Mouse (Mus musculus) liver, embryonic 13.5 days (tissue): ENCODE measurements around the gene Cflar. TPM values are rescaled to one million over a fixed set of nuclear protein-coding genes. Genes with fewer than 3 reads are reported as not detected.

Source experiments
- ATAC-seq: fragments of 200-750 bp; cut with Nextera tagmentation; 2 replicates; pipeline ENCODE4 v1.8.0; 2017; ENCODE audit warnings: low read depth, mild to moderate bottlenecking, moderate number of reproducible peaks, moderate library complexity
- DNase-seq: peaks from one replicate; pipeline ENCODE4 v3.0.0; 2022
- H3K27ac ChIP-seq: fragments of 300-500 bp; sonication (generic); 2 replicates; pipeline ENCODE4 v1.5.1; 2015; ENCODE audit warnings: moderate library complexity, mild to moderate bottlenecking, inconsistent platforms
- H3K27me3 ChIP-seq: fragments of 300-500 bp; sonication (generic); 2 replicates; pipeline ENCODE4 v1.6.1; 2015; ENCODE audit warnings: mild to moderate bottlenecking, inconsistent platforms
- H3K36me3 ChIP-seq: fragments of 300-500 bp; sonication (generic); 2 replicates; pipeline ENCODE4 v1.6.1; 2015; ENCODE audit warnings: mild to moderate bottlenecking, inconsistent platforms
- H3K4me1 ChIP-seq: fragments of 300-500 bp; sonication (generic); replicated peaks from 2 replicates; pipeline ENCODE4 v1.6.1; 2015; ENCODE audit warnings: inconsistent platforms
- H3K4me2 ChIP-seq: fragments of 300-500 bp; sonication (generic); 2 replicates; pipeline ENCODE4 v1.6.1; 2015; ENCODE audit warnings: inconsistent platforms, mild to moderate bottlenecking, moderate library complexity
- H3K4me3 ChIP-seq: fragments of 300-500 bp; sonication (generic); replicated peaks from 2 replicates; pipeline ENCODE4 v1.5.1; 2015; ENCODE audit warnings: mild to moderate bottlenecking, inconsistent platforms
- H3K9ac ChIP-seq: fragments of 300-500 bp; sonication (generic); 2 replicates; pipeline ENCODE4 v1.6.1; 2015; ENCODE audit warnings: mild to moderate bottlenecking, inconsistent platforms
- H3K9me3 ChIP-seq: fragments of 300-500 bp; sonication (generic); replicated peaks from 2 replicates; pipeline ENCODE4 v1.6.1; 2016; ENCODE audit warnings: inconsistent platforms
- WGBS: fragments of 180-500 bp; shearing (Covaris S2); methylation state at CpG from one replicate; pipeline ENCODE4 v1.1.7; 2015; ENCODE audit not compliant: insufficient replicate concordance; 5-methylcytosine and 5-hydroxymethylcytosine counted together
- polyA plus RNA-seq: library from polyadenylated mRNA; unstranded; fragments of >200 nt; fragmentation: Nextera tagmentation; extraction: Ambion mirVana; gene quantifications from 2 replicates; pipeline ENCODE4 v1.2.1, GENCODE M21; 2015

The Cflar gene
- polyA plus RNA-seq, 1 experiment from 2014 or later, result 12.7 TPM

DNA sequence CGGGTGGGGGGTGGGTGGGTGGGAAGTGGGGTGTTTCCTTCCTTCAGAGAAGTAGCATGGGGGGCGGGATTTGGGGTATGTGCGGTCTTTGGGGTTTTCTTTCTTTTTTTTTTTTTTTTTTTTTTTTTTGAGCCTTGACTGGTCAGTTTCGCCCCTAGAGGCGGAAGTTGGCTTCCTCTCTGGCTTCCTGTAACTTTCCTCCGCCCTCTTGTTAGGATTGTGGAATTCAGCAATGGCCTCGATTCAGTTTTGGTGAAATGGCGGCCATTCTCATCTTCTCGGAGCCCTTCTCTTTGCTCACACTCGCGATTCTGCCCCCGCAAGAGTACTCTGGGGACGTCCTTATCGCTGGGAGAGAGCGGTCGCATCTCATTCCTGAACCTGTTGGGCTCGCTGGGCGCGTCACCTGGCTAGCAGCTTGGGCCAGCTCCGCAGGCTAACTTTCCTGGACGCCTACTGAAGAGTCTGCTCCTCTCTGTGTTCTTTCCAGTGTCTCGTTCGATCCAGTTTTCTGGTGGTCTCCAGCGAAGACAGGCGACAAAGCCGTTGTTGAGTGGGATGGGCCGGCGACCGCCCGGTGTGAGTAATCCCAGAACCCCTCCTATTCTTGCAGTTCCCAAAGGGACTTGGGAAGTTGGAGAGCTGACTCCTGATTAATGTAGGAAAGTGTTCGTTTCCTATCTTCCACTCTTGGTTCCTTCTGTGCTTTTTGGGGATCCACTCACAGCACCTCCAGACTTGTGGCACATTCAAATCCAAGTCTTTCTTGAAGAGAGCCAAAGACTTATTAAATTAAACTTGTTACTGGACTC is 2.0 kb downstream of the Cflar start:
- Histone ChIP-seq H3K27ac (peak overlapping the region; percentile 96), H3K9me3 (no peaks in the 10 kb centered on the region), H3K27me3 (no peaks in the 10 kb centered on the region), H3K4me2 (peak overlapping the region; percentile 77), H3K36me3 (peaks cover 17% of the 10 kb centered on the region), H3K4me3 (peak overlapping the region; percentile 78), H3K4me1 (peaks cover 45% of the 10 kb centered on the region), H3K9ac (peak overlapping the region; percentile 78)
- WGBS, result 2% methylated on average over 31 of the region's 31 CpGs
- DNase-seq (peak; percentile 43), ATAC-seq (no peak)

DNA sequence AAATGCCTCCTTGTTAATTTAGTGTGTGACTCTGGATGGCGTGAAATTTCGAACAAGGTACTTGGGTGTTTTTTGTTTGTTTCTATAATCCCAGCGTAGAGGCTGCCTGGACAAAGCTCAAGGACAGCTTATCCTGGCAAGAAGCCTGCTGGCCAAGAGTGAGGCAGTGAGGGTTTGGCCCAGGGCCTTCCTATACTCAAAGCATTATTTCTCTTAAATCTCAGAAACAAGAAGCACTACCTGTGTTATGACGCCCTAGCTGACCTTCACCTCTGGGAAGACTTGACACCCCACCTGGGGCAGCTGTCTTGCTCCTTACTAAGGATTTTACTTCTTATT is 2.6 kb downstream of the Cflar start:
- Histone ChIP-seq H3K27me3 (no peaks in the 10 kb centered on the region), H3K4me2 (peak overlapping the region; percentile 77), H3K27ac (peak overlapping the region; percentile 96), H3K36me3 (peaks cover 19% of the 10 kb centered on the region), H3K4me1 (peaks cover 45% of the 10 kb centered on the region), H3K9me3 (no peaks in the 10 kb centered on the region), H3K9ac (peak overlapping the region; percentile 78), H3K4me3 (peak overlapping the region; percentile 78)
- 31% methylated on average over 4 of the region's 4 CpGs for WGBS
- ATAC-seq (no peak), DNase-seq (no peak)

GRCm38 (mm10) chr1:58714361-58714760 is 3.1 kb downstream of the Cflar start:
- Histone ChIP-seq H3K9ac (peak overlapping the region; percentile 78), H3K4me3 (peak overlapping the region; percentile 78), H3K27ac (peak overlapping the region; percentile 96), H3K4me1 (peaks cover 48% of the 10 kb centered on the region), H3K36me3 (peaks cover 23% of the 10 kb centered on the region), H3K9me3 (no peaks in the 10 kb centered on the region), H3K27me3 (no peaks in the 10 kb centered on the region), H3K4me2 (peak overlapping the region; percentile 77)
- ATAC-seq (no peak), DNase-seq (no peak)
- WGBS, result 27% methylated on average over 1 of the region's 1 CpGs

DNA sequence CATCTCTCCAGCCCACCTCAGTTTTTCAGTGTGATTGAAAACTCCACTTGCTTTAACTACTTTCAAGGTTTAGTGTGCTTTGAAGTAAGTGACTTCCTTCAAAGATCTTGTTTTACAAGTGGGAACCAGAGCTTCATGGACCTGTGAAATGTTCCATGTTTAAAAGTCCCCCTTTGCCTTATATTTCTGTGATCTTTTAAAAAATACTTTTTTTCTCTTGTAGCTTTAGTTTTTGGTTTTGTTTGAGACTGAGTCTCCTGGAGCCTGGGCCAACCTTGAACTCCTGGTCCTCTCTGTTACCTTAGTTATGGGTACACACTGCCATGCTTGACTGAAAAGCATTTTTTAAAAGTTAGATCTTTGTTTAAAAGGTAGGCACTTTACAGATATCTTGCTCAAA is 4.2 kb downstream of the Cflar start:
- peaks cover 26% of the 10 kb centered on the region for H3K36me3 ChIP-seq
- H3K4me1 ChIP-seq, result peaks cover 55% of the 10 kb centered on the region
- ATAC-seq, result no peak
- peak overlapping the region; percentile 67 for H3K27ac ChIP-seq
- H3K9ac ChIP-seq, result peak overlapping the region; percentile 26; the same call in 1 of the 2 replicates
- no peak for DNase-seq
- no peaks in the 10 kb centered on the region for H3K9me3 ChIP-seq
- 0 out of 2 replicates have a peak overlapping the region, but pooled peaks have one; percentile 4 for H3K4me3 ChIP-seq
- H3K27me3 ChIP-seq, result no peaks in the 10 kb centered on the region
- H3K4me2 ChIP-seq, result peak overlapping the region; percentile 77

GRCm38 (mm10) chr1:58716162-58716882 is 5.0 kb downstream of the Cflar start:
- peaks cover 56% of the 10 kb centered on the region for H3K4me1 ChIP-seq
- H3K27ac ChIP-seq, result peak overlapping the region; percentile 67
- peak overlapping the region; percentile 4; the same call in 1 of the 2 replicates for H3K4me3 ChIP-seq
- 7% methylated on average over 7 of the region's 7 CpGs for WGBS
- H3K9ac ChIP-seq, result peak overlapping the region; percentile 26; the same call in 1 of the 2 replicates
- H3K4me2 ChIP-seq, result peak overlapping the region; percentile 77
- H3K9me3 ChIP-seq, result no peaks in the 10 kb centered on the region
- no peak for ATAC-seq
- peaks cover 26% of the 10 kb centered on the region for H3K36me3 ChIP-seq
- no peak for DNase-seq
- no peaks in the 10 kb centered on the region for H3K27me3 ChIP-seq

DNA sequence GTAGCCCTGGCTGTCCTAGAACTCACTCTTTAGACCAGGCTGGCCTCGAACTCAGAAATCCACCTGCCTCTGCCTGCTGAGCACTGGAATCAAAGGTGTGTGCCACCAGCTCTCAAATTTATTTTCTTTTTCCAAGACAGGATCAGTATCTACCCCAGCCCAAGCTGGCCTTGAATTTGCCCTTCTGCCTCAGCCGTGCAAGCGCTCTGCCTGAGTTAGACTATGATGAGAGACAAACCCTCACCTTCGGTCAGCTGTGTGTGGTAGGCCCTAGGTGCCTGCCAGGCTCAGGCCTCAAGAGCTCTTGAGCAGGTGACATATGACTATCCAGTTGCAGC is 5.5 kb downstream of the Cflar start:
- H3K27ac ChIP-seq, result peak overlapping the region; percentile 24
- H3K4me1 ChIP-seq, result peaks cover 61% of the 10 kb centered on the region
- H3K36me3 ChIP-seq, result peaks cover 26% of the 10 kb centered on the region
- H3K9ac ChIP-seq, result no peak overlapping the region
- ATAC-seq (no peak), DNase-seq (no peak)
- no peak overlapping the region for H3K4me2 ChIP-seq
- no peak overlapping the region for H3K4me3 ChIP-seq
- H3K9me3 ChIP-seq, result no peaks in the 10 kb centered on the region
- H3K27me3 ChIP-seq, result no peaks in the 10 kb centered on the region
- WGBS, result 69% methylated on average over 4 of the region's 4 CpGs

DNA sequence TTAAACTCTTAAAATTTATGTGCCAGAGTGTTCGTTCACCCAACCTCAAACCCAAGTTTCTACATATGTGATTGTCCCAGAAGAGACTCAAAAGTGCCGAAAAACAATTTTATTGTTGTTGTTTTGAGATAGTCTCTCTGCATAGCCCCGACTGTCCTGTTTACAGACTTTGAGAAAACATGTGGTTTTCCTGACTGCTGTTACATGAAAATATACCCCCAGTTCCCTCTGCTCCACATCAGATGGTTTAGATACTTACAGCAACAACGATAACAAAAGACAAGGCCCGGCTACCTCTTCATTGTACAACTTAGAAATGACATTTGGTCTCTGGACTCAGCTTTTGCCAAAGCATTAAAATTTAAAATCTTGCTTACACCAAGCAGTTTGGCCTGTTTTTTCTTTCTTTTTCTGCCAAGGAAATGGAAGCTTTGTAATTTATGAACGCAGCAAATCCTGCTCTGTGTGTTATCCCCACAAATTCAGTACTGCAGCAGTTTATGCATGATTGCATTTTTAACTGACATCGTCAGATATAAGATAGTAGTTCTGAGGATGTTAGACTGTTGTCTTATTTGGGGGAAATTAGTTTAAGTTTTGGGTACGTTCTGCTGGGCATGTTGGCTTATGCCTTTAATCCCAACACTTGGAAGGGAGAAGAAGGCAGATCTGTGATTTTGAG is 6.4 kb downstream of the Cflar start:
- no peak overlapping the region for H3K27ac ChIP-seq
- H3K4me1 ChIP-seq, result peaks cover 63% of the 10 kb centered on the region
- no peak overlapping the region for H3K4me3 ChIP-seq
- H3K9ac ChIP-seq, result no peak overlapping the region
- 66% methylated on average over 8 of the region's 8 CpGs for WGBS
- DNase-seq (no peak), ATAC-seq (no peak)
- H3K4me2 ChIP-seq, result no peak overlapping the region
- peaks cover 31% of the 10 kb centered on the region for H3K36me3 ChIP-seq
- no peaks in the 10 kb centered on the region for H3K9me3 ChIP-seq
- H3K27me3 ChIP-seq, result no peaks in the 10 kb centered on the region

DNA sequence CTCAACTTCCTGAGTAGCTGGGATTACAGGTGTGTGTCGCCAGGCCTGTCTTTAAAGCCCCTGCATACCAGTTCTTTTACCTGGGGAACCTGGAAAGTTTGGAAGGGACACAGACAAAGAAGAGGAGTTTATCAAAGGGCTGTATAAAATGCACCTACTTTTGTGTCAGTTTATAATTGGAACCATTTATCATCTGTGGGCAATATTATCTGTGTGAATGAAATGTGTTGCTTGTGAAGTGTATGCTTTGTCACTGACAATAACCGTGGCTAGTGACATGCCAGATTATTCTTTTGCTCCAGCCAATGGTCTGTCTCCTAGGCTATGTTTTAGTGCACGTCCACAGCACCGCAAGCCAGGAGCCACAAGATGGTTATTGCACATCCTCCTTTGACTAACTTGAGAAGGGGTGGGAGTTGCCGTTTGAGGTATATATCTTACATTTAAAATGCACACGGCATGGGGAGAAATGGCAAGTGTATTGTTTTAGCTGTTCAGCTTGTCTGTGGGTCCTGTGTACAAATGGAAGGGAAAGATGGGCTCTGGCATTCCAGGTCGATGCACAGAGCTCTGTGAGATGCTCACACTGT is 8.1 kb downstream of the Cflar start:
- no peaks in the 10 kb centered on the region for H3K9me3 ChIP-seq
- WGBS, result 52% methylated on average over 7 of the region's 7 CpGs
- ATAC-seq, result no peak
- DNase-seq, result no peak
- no peak overlapping the region for H3K4me3 ChIP-seq
- H3K4me2 ChIP-seq, result no peak overlapping the region
- no peak overlapping the region for H3K9ac ChIP-seq
- H3K36me3 ChIP-seq, result peaks cover 33% of the 10 kb centered on the region
- H3K4me1 ChIP-seq, result peaks cover 59% of the 10 kb centered on the region
- H3K27ac ChIP-seq, result no peak overlapping the region
- H3K27me3 ChIP-seq, result no peaks in the 10 kb centered on the region

GRCm38 (mm10) chr1:58720090-58720489 is 8.8 kb downstream of the Cflar start:
- DNase-seq (no peak), ATAC-seq (no peak)
- Histone ChIP-seq H3K4me2 (no peak overlapping the region), H3K36me3 (peaks cover 30% of the 10 kb centered on the region), H3K27me3 (no peaks in the 10 kb centered on the region), H3K4me3 (no peak overlapping the region), H3K4me1 (peaks cover 54% of the 10 kb centered on the region), H3K9ac (no peak overlapping the region), H3K27ac (no peak overlapping the region), H3K9me3 (no peaks in the 10 kb centered on the region)
- 46% methylated on average over 8 of the region's 8 CpGs for WGBS

DNA sequence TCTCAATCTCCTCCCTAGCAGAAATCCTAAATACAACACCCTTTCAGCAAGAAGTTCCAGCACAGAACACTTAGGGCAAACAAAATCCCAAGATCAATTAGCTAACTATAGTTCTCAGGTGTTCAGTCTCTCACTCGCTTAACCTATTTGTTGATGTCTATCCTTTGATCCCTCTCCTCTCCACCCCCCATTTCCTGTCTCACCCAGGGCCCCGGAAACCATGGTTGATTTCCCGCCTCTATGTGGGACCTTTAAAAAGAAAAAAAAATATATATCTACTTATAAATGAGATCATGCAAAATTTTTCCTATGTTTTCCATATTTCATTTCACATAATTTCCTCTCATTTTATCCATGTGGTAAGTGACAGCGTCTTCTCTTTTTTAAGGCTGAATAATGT is 9.7 kb downstream of the Cflar start:
- no peak overlapping the region for H3K27ac ChIP-seq
- no peaks in the 10 kb centered on the region for H3K9me3 ChIP-seq
- H3K36me3 ChIP-seq, result peaks cover 21% of the 10 kb centered on the region
- ATAC-seq (no peak), DNase-seq (no peak)
- H3K9ac ChIP-seq, result no peak overlapping the region
- no peak overlapping the region for H3K4me3 ChIP-seq
- no peaks in the 10 kb centered on the region for H3K27me3 ChIP-seq
- H3K4me2 ChIP-seq, result no peak overlapping the region
- 28% methylated on average over 4 of the region's 4 CpGs for WGBS
- peaks cover 50% of the 10 kb centered on the region for H3K4me1 ChIP-seq
